Mouse (Mus musculus) CH12.LX (cell line): ENCODE results near the gene Kcnk3. TPM values are rescaled to one million over a fixed set of nuclear protein-coding genes. Genes with fewer than 3 reads are reported as not detected.

Source experiments
- DNase-seq: peaks from one replicate; pipeline ENCODE4 v3.0.0-alpha.2; 2013; ENCODE audit errors: extremely low read depth
- H3K27ac ChIP-seq: 2 replicates; pipeline ENCODE4 v1.5.1; 2012; ENCODE audit warnings: low read depth, mild to moderate bottlenecking, control low read depth, moderate library complexity; ENCODE audit not compliant: insufficient read depth
- H3K27me3 ChIP-seq: replicated peaks from 2 replicates; pipeline ENCODE3; 2012; ENCODE audit warnings: inconsistent platforms
- H3K36me3 ChIP-seq, 2 experiments: replicated peaks in 1 of 2; 2 replicates each; pipeline versions ENCODE3 to v1.6.1; 2012; ENCODE audit warnings: inconsistent platforms in 1 of 2, low read length in 1 of 2, mild to moderate bottlenecking in 1 of 2, mixed read lengths in 1 of 2, moderate library complexity in 1 of 2; ENCODE audit not compliant: control insufficient read depth in 1 of 2, insufficient read depth in 1 of 2
- H3K4me1 ChIP-seq, 2 experiments: 2 replicates each; pipeline ENCODE4 v1.6.1; 2012; ENCODE audit warnings: inconsistent platforms in 1 of 2, moderate library complexity in 1 of 2; ENCODE audit not compliant: insufficient read depth in 2 of 2, control insufficient read depth in 1 of 2
- H3K4me2 ChIP-seq: 2 replicates; pipeline ENCODE4 v1.6.1; 2012; ENCODE audit warnings: low read depth, mild to moderate bottlenecking, control low read depth; ENCODE audit not compliant: poor library complexity, insufficient read depth, severe bottlenecking
- H3K4me3 ChIP-seq, 3 experiments: fragments of 150-350 bp in 1 of 3; sonication (generic) in 1 of 3; replicated peaks in 1 of 3; 2 replicates each; pipeline versions ENCODE3 to v1.5.1; 2011 to 2012; ENCODE audit warnings: low read depth in 2 of 3, low read length in 2 of 3, mild to moderate bottlenecking in 2 of 3, moderate library complexity in 2 of 3, control low read depth in 1 of 3, improper control_type of control experiment in 1 of 3, inconsistent platforms in 1 of 3, mixed read lengths in 1 of 3; ENCODE audit not compliant: poor library complexity in 1 of 3
- H3K79me2 ChIP-seq: replicated peaks from 2 replicates; pipeline ENCODE4 v1.6.1; 2012; ENCODE audit warnings: mild to moderate bottlenecking, moderate library complexity; ENCODE audit not compliant: control insufficient read depth, poor library complexity, insufficient read depth, severe bottlenecking; ENCODE audit errors: extremely low read depth
- H3K9ac ChIP-seq: 2 replicates; pipeline ENCODE4 v1.6.1; 2012; ENCODE audit warnings: low read depth, mild to moderate bottlenecking, control low read depth, moderate library complexity; ENCODE audit not compliant: insufficient read depth
- H3K9me3 ChIP-seq: replicated peaks from 2 replicates; pipeline ENCODE3; 2012; ENCODE audit warnings: low read length, inconsistent platforms, mixed read lengths
- BHLHE40 ChIP-seq: IDR thresholded peaks from 2 replicates; pipeline ENCODE4 v1.6.1; 2011; ENCODE audit warnings: mild to moderate bottlenecking, low read depth, low read length, improper control_type of control experiment
- CHD1 ChIP-seq: IDR thresholded peaks from 2 replicates; pipeline ENCODE4 v1.6.1; 2012; ENCODE audit warnings: low read depth, low read length, improper control_type of control experiment, inconsistent platforms
- CHD2 ChIP-seq: IDR thresholded peaks from 2 replicates; pipeline ENCODE4 v1.6.1; 2011; ENCODE audit warnings: low read length, improper control_type of control experiment
- CTCF ChIP-seq, 2 experiments: IDR thresholded peaks in 1 of 2; conservative IDR thresholded peaks in 1 of 2; 2 replicates each; pipeline ENCODE4 v1.5.1; 2011 to 2012; ENCODE audit warnings: low read depth in 2 of 2, low read length in 2 of 2, improper control_type of control experiment in 1 of 2, inconsistent platforms in 1 of 2, mild to moderate bottlenecking in 1 of 2, moderate library complexity in 1 of 2
- E2F4 ChIP-seq: IDR thresholded peaks from 2 replicates; pipeline ENCODE4 v1.6.1; 2011; ENCODE audit warnings: low read depth, low read length, improper control_type of control experiment; ENCODE audit not compliant: insufficient replicate concordance
- ELF1 ChIP-seq: IDR thresholded peaks from 2 replicates; pipeline ENCODE4 v1.6.1; 2014; ENCODE audit warnings: low read depth, mild to moderate bottlenecking, inconsistent platforms, low read length, improper control_type of control experiment
- EP300 ChIP-seq: IDR thresholded peaks from 2 replicates; pipeline ENCODE4 v1.6.1; 2011; ENCODE audit warnings: low read length, improper control_type of control experiment
- ETS1 ChIP-seq: conservative IDR thresholded peaks from 2 replicates; pipeline ENCODE4 v1.6.1; 2012; ENCODE audit warnings: low read depth, mild to moderate bottlenecking, inconsistent platforms, low read length, improper control_type of control experiment, moderate library complexity
- GABPA ChIP-seq: IDR thresholded peaks from 2 replicates; pipeline ENCODE4 v1.6.1; 2012; ENCODE audit warnings: low read depth, low read length, improper control_type of control experiment, inconsistent platforms; ENCODE audit not compliant: insufficient replicate concordance
- HCFC1 ChIP-seq: IDR thresholded peaks from 2 replicates; pipeline ENCODE4 v1.6.1; 2012; ENCODE audit warnings: low read depth, mild to moderate bottlenecking, inconsistent platforms, low read length, improper control_type of control experiment
- JUND ChIP-seq: conservative IDR thresholded peaks from 2 replicates; pipeline ENCODE4 v1.6.1; 2011; ENCODE audit warnings: low read depth, low read length, improper control_type of control experiment
- MAZ ChIP-seq: IDR thresholded peaks from 2 replicates; pipeline ENCODE4 v1.6.1; 2012; ENCODE audit warnings: low read depth, mild to moderate bottlenecking, inconsistent platforms, low read length, improper control_type of control experiment, moderate library complexity
- NELFE ChIP-seq: IDR thresholded peaks from 2 replicates; pipeline ENCODE4 v1.6.1; 2011; ENCODE audit warnings: low read depth, low read length, improper control_type of control experiment
- NRF1 ChIP-seq: IDR thresholded peaks from 2 replicates; pipeline ENCODE4 v1.6.1; 2014; ENCODE audit warnings: low read depth, mild to moderate bottlenecking, inconsistent platforms, low read length, improper control_type of control experiment, moderate library complexity
- PAX5 ChIP-seq: IDR thresholded peaks from 2 replicates; pipeline ENCODE4 v1.6.1; 2012; ENCODE audit warnings: low read length, inconsistent platforms, mixed read lengths
- RAD21 ChIP-seq: IDR thresholded peaks from 2 replicates; pipeline ENCODE4 v1.6.1; 2011; ENCODE audit warnings: low read depth, mild to moderate bottlenecking, low read length, improper control_type of control experiment, moderate library complexity
- RCOR1 ChIP-seq: conservative IDR thresholded peaks from 2 replicates; pipeline ENCODE4 v1.6.1; 2012; ENCODE audit warnings: low read depth, mild to moderate bottlenecking, inconsistent platforms, low read length, improper control_type of control experiment
- SIN3A ChIP-seq: IDR thresholded peaks from 2 replicates; pipeline ENCODE4 v1.6.1; 2012; ENCODE audit warnings: low read length, improper control_type of control experiment, inconsistent platforms
- SMC3 ChIP-seq: IDR thresholded peaks from 2 replicates; pipeline ENCODE4 v1.6.1; 2011; ENCODE audit warnings: low read depth, low read length, improper control_type of control experiment
- TBP ChIP-seq: conservative IDR thresholded peaks from 2 replicates; pipeline ENCODE4 v1.6.1; 2011; ENCODE audit warnings: low read depth, low read length, improper control_type of control experiment
- TCF12 ChIP-seq: IDR thresholded peaks from 2 replicates; pipeline ENCODE4 v1.6.1; 2014; ENCODE audit warnings: low read depth, mild to moderate bottlenecking, inconsistent platforms, low read length, improper control_type of control experiment
- UBTF ChIP-seq: IDR thresholded peaks from 2 replicates; pipeline ENCODE4 v1.6.1; 2012; ENCODE audit warnings: low read depth, mild to moderate bottlenecking, inconsistent platforms, low read length, improper control_type of control experiment, moderate library complexity
- USF2 ChIP-seq: conservative IDR thresholded peaks from 2 replicates; pipeline ENCODE4 v1.6.1; 2011; ENCODE audit warnings: low read depth, low read length, improper control_type of control experiment
- dilution Hi-C: fragments of 300-500 bp; cut with MboI; formaldehyde crosslinking; loops from 2 replicates; pipeline ENCODE4 v1.14.3; 2020; ENCODE audit warnings: low sequenced_read_pairs; ENCODE audit not compliant: extremely low pct_unique_long_range_greater_than_20kb, extremely low pct_ligation_motif_present
- in situ Hi-C: fragments of 300-500 bp; cut with MboI; formaldehyde crosslinking; loops from 3 replicates; pipeline ENCODE4 v1.14.3; 2019; ENCODE audit warnings: low sequenced_read_pairs, low pct_ligation_motif_present, low pct_unique_long_range_greater_than_20kb, mixed read lengths
- polyA plus RNA-seq: library from polyadenylated mRNA; unstranded; fragments of >175 nt; gene quantifications from 2 replicates; pipeline ENCODE4 v1.2.1, GENCODE M21; 2012; ENCODE audit warnings: low read depth; ENCODE audit not compliant: insufficient read length
- total RNA-seq, 2 experiments: library from RNA; depleted of rRNA; stranded (reverse); fragments of 300-350 nt in 1 of 2; fragments of >200 nt in 1 of 2; gene quantifications; 2 replicates each; pipeline ENCODE4 v1.2.3; 2012 to 2014

The Kcnk3 gene
- total and polyA plus RNA-seq, 3 experiments, result not detected

GRCm38 (mm10) chr5:30620567-30620966, 32.6 kb downstream of the Kcnk3 start:
- dilution Hi-C loops, result no loop called here
- no peak for DNase-seq
- Histone ChIP-seq H3K9me3 (peaks cover 6% of the 10 kb centered on the region), H3K79me2 (no peaks in the 10 kb centered on the region), H3K4me2 (no peak overlapping the region), H3K4me3 (peak overlapping the region in 1 of 3 experiments; percentile 28), H3K36me3 (no peaks in the 10 kb centered on the region), H3K27me3 (no peaks in the 10 kb centered on the region), H3K9ac (no peak overlapping the region), H3K4me1 (peaks cover 9 to 51% of the 10 kb centered on the region in 2 experiments), H3K27ac (no peak overlapping the region)
- in situ Hi-C loops, result no loop called here
- no peak for TF ChIP-seq CHD2
- TF ChIP-seq CTCF (conservative IDR thresholded peaks at IDR 0.05 in 1 of 2, IDR thresholded peaks at IDR 0.05 in 1 of 2; ENCODE audit: low read depth in 2 of 2, low read length in 2 of 2), result no peak
- no peak for TF ChIP-seq USF2
- no peak for TF ChIP-seq RAD21
- TF ChIP-seq GABPA, result no peak
- TF ChIP-seq TCF12, result no peak
- no peak for TF ChIP-seq EP300
- no peak for TF ChIP-seq UBTF
- no peak for TF ChIP-seq E2F4
- no peak for TF ChIP-seq NELFE
- no peak for TF ChIP-seq TBP
- TF ChIP-seq CHD1, result no peak
- TF ChIP-seq ETS1, result no peak
- no peak for TF ChIP-seq JUND
- TF ChIP-seq MAZ, result no peak
- no peak for TF ChIP-seq SIN3A
- no peak for TF ChIP-seq HCFC1

GRCm38 (mm10) chr5:30621211-30621790, 33.3 kb downstream of the Kcnk3 start:
- Histone ChIP-seq H3K4me1 (peaks cover 9 to 44% of the 10 kb centered on the region in 2 experiments), H3K9ac (no peak overlapping the region), H3K9me3 (peaks cover 6% of the 10 kb centered on the region), H3K27ac (no peak overlapping the region), H3K36me3 (no peaks in the 10 kb centered on the region), H3K79me2 (no peaks in the 10 kb centered on the region), H3K27me3 (no peaks in the 10 kb centered on the region), H3K4me3 (no peak overlapping the region), H3K4me2 (no peak overlapping the region)
- DNase-seq, result no peak
- in situ Hi-C loops, result no loop called here
- no peak for TF ChIP-seq PAX5
- no peak for TF ChIP-seq NRF1
- TF ChIP-seq ELF1, result no peak
- no peak for TF ChIP-seq BHLHE40
- TF ChIP-seq RCOR1, result no peak
- no peak for TF ChIP-seq SMC3
- dilution Hi-C loops, result no loop called here
